Mouse (Mus musculus) c-Kit-positive CD71-negative TER-119-negative erythroid progenitor cells, embryonic 14.5 days (primary cell): ENCODE results near the gene Fam213b.

ENCODE experiments used
- DNase-seq: peaks from one replicate; pipeline ENCODE4 v3.0.0-alpha.2; 2013; ENCODE audit warnings: low read depth

The Fam213b gene

GRCm38 (mm10) chr4:154922931-154923330, 24.0 kb upstream of the Fam213b start:
- no peak for DNase-seq

- DNase-seq: no peak
These were observed 23.4 kb upstream of the Fam213b start for GRCm38 (mm10) chr4:154922291-154922690.

- DNase-seq: no peak
These were observed 17.7 kb upstream of the Fam213b start for GRCm38 (mm10) chr4:154916662-154917061.

- no peak for DNase-seq
These were observed 16.4 kb upstream of the Fam213b start for GRCm38 (mm10) chr4:154915286-154915685.

- no peak for DNase-seq
These were observed 15.8 kb upstream of the Fam213b start for GRCm38 (mm10) chr4:154914707-154915106.

GRCm38 (mm10) chr4:154914252-154914651, 15.3 kb upstream of the Fam213b start:
- no peak for DNase-seq

GRCm38 (mm10) chr4:154913845-154914244, 14.9 kb upstream of the Fam213b start:
- DNase-seq: no peak

GRCm38 (mm10) chr4:154911644-154912043, 12.7 kb upstream of the Fam213b start:
- no peak for DNase-seq

- no peak for DNase-seq
These were observed 11.9 kb upstream of the Fam213b start for GRCm38 (mm10) chr4:154910606-154911522.

- DNase-seq: no peak
These were observed 9.6 kb upstream of the Fam213b start for GRCm38 (mm10) chr4:154908490-154908889.

- peak; percentile 74 for DNase-seq
These were observed 8.9 kb upstream of the Fam213b start for GRCm38 (mm10) chr4:154907833-154908232.

GRCm38 (mm10) chr4:154904185-154905071, 5.5 kb upstream of the Fam213b start:
- DNase-seq: peak; percentile 83

GRCm38 (mm10) chr4:154902371-154902770, 3.4 kb upstream of the Fam213b start:
- no peak for DNase-seq

- no peak for DNase-seq
These were observed 1.1 kb downstream of the Fam213b start for GRCm38 (mm10) chr4:154897676-154898465.

GRCm38 (mm10) chr4:154895549-154895948, 3.4 kb downstream of the Fam213b start:
- DNase-seq: no peak

GRCm38 (mm10) chr4:154890887-154891286, 8.0 kb downstream of the Fam213b start:
- DNase-seq: no peak

GRCm38 (mm10) chr4:154887593-154888250, 11.2 kb downstream of the Fam213b start:
- DNase-seq: no peak

GRCm38 (mm10) chr4:154886876-154887592, 11.9 kb downstream of the Fam213b start:
- DNase-seq: no peak

GRCm38 (mm10) chr4:154885416-154885815, 13.5 kb downstream of the Fam213b start:
- no peak for DNase-seq

GRCm38 (mm10) chr4:154882014-154882659, 16.8 kb downstream of the Fam213b start:
- no peak for DNase-seq
